Mouse (Mus musculus): Measurements from ENCODE around the gene Txndc8. TPM values are rescaled to one million over a fixed set of nuclear protein-coding genes. Genes with fewer than 3 reads are reported as not detected.
A peak's percentile ranks its signal among the peaks of the same experiment; 100 is the strongest.

The Txndc8 gene
- total and polyA plus RNA-seq, 3 experiments: not detected

- Histone ChIP-seq H3K79me2 (replicated peaks; ENCODE audit: control insufficient read depth, extremely low read depth, insufficient read depth, poor library complexity, severe bottlenecking) (peaks cover 49% of the 10 kb centered on the region), H3K4me1 (ENCODE audit: control insufficient read depth in 1 of 2, insufficient read depth in 2 of 2) (peaks cover 0 to 49% of the 10 kb centered on the region in 2 experiments; a peak in 2 of 4 replicates), H3K36me3 (replicated peaks in 1 of 2; ENCODE audit: control insufficient read depth in 1 of 2, insufficient read depth in 1 of 2, low read length in 1 of 2) (peaks cover 29 to 45% of the 10 kb centered on the region in 2 experiments), H3K9ac (ENCODE audit: insufficient read depth, low read depth) (peak overlapping the region; percentile 66; the same call in 1 of the 2 replicates), H3K4me2 (ENCODE audit: insufficient read depth, low read depth, poor library complexity, severe bottlenecking) (peak overlapping the region; percentile 87), H3K9me3 (replicated peaks; ENCODE audit: low read length) (peaks cover 10% of the 10 kb centered on the region), H3K27me3 (replicated peaks) (no peaks in the 10 kb centered on the region), H3K27ac (ENCODE audit: insufficient read depth, low read depth) (no peak overlapping the region), H3K4me3 (replicated peaks in 1 of 3; ENCODE audit: low read depth in 2 of 3, low read length in 2 of 3, poor library complexity in 1 of 3) (peak overlapping the region; percentile 60 to 91 (median 80))
- no peak for DNase-seq (ENCODE audit: extremely low read depth)
- TF ChIP-seq ZMIZ1 (IDR thresholded peaks at IDR 0.05; ENCODE audit: low read depth, low read length) (no peak), MAX (IDR thresholded peaks at IDR 0.05; ENCODE audit: low read length) (no peak), KAT2A (IDR thresholded peaks at IDR 0.05; ENCODE audit: insufficient replicate concordance, low read length) (no peak), JUN (IDR thresholded peaks at IDR 0.05; ENCODE audit: insufficient read depth, low read depth, low read length) (no peak), RAD21 (IDR thresholded peaks at IDR 0.05; ENCODE audit: low read depth, low read length) (no peak), ETS1 (conservative IDR thresholded peaks at IDR 0.05; ENCODE audit: low read depth, low read length) (no peak), HCFC1 (IDR thresholded peaks at IDR 0.05; ENCODE audit: low read depth, low read length) (no peak), PAX5 (IDR thresholded peaks at IDR 0.05; ENCODE audit: low read length) (no peak), CTCF (conservative IDR thresholded peaks at IDR 0.05 in 1 of 2, IDR thresholded peaks at IDR 0.05 in 1 of 2; ENCODE audit: low read depth in 2 of 2, low read length in 2 of 2) (no peak), ZKSCAN1 (IDR thresholded peaks at IDR 0.05; ENCODE audit: borderline replicate concordance, low read depth, low read length) (no peak), MEF2A (IDR thresholded peaks at IDR 0.05; ENCODE audit: borderline replicate concordance, low read depth, low read length) (no peak), CHD2 (IDR thresholded peaks at IDR 0.05; ENCODE audit: low read length) (no peak)
- in situ Hi-C loops (cut with MboI; ENCODE audit: low pct_ligation_motif_present, low pct_unique_long_range_greater_than_20kb, low sequenced_read_pairs) (loop anchor here (10.0 kb wide), 1 partner anchor 121 kb away; no protein-coding TSS in a partner anchor), dilution Hi-C loops (cut with MboI; ENCODE audit: extremely low pct_ligation_motif_present, extremely low pct_unique_long_range_greater_than_20kb, low sequenced_read_pairs) (no loop called here)
These were observed 55.1 kb downstream of the Txndc8 start for GRCm38 (mm10) chr4:57953796-57954195.

GRCm38 (mm10) chr4:57952891-57953290 lies 56.0 kb downstream of the Txndc8 start:
- Histone ChIP-seq H3K9ac (ENCODE audit: insufficient read depth, low read depth) (no peak overlapping the region), H3K9me3 (replicated peaks; ENCODE audit: low read length) (peaks cover 10% of the 10 kb centered on the region), H3K4me1 (ENCODE audit: control insufficient read depth in 1 of 2, insufficient read depth in 2 of 2) (peaks cover 0 to 40% of the 10 kb centered on the region in 2 experiments; a peak in 2 of 4 replicates), H3K79me2 (replicated peaks; ENCODE audit: control insufficient read depth, extremely low read depth, insufficient read depth, poor library complexity, severe bottlenecking) (peaks cover 49% of the 10 kb centered on the region), H3K4me3 (replicated peaks in 1 of 3; ENCODE audit: low read depth in 2 of 3, low read length in 2 of 3, poor library complexity in 1 of 3) (no peak overlapping the region), H3K36me3 (replicated peaks in 1 of 2; ENCODE audit: control insufficient read depth in 1 of 2, insufficient read depth in 1 of 2, low read length in 1 of 2) (peaks cover 38 to 54% of the 10 kb centered on the region in 2 experiments), H3K4me2 (ENCODE audit: insufficient read depth, low read depth, poor library complexity, severe bottlenecking) (no peak overlapping the region), H3K27me3 (replicated peaks) (no peaks in the 10 kb centered on the region), H3K27ac (ENCODE audit: insufficient read depth, low read depth) (no peak overlapping the region)
- dilution Hi-C loops (cut with MboI; ENCODE audit: extremely low pct_ligation_motif_present, extremely low pct_unique_long_range_greater_than_20kb, low sequenced_read_pairs): no loop called here
- in situ Hi-C loops (cut with MboI; ENCODE audit: low pct_ligation_motif_present, low pct_unique_long_range_greater_than_20kb, low sequenced_read_pairs): loop anchor here (10.0 kb wide), 1 partner anchor 122 kb away; no protein-coding TSS in a partner anchor
- TF ChIP-seq USF2 (conservative IDR thresholded peaks at IDR 0.05; ENCODE audit: low read depth, low read length) (no peak), POLR2A (IDR thresholded peaks at IDR 0.05; ENCODE audit: low read depth, low read length) (no peak), ZC3H11A (IDR thresholded peaks at IDR 0.05; ENCODE audit: low read depth, low read length) (no peak), ZNF384 (IDR thresholded peaks at IDR 0.05; ENCODE audit: low read depth, low read length) (no peak), PAX5 (IDR thresholded peaks at IDR 0.05; ENCODE audit: low read length) (no peak), E2F4 (IDR thresholded peaks at IDR 0.05; ENCODE audit: insufficient replicate concordance, low read depth, low read length) (no peak), ETS1 (conservative IDR thresholded peaks at IDR 0.05; ENCODE audit: low read depth, low read length) (no peak), RAD21 (IDR thresholded peaks at IDR 0.05; ENCODE audit: low read depth, low read length) (no peak), TBP (conservative IDR thresholded peaks at IDR 0.05; ENCODE audit: low read depth, low read length) (no peak), MAX (IDR thresholded peaks at IDR 0.05; ENCODE audit: low read length) (no peak), ZMIZ1 (IDR thresholded peaks at IDR 0.05; ENCODE audit: low read depth, low read length) (no peak), MAZ (IDR thresholded peaks at IDR 0.05; ENCODE audit: low read depth, low read length) (no peak)
- DNase-seq (ENCODE audit: extremely low read depth): peak; percentile 42

All from CH12.LX (cell line).